Mouse (Mus musculus) neural tube, embryonic 14.5 days (tissue): ENCODE data around the gene Hspa1l. TPM values are rescaled to one million over a fixed set of nuclear protein-coding genes. Genes with fewer than 3 reads are reported as not detected.

Experiments used
- ATAC-seq: fragments of 200-750 bp; cut with Nextera tagmentation; 2 replicates; pipeline ENCODE4 v1.8.0; 2017; ENCODE audit warnings: low read depth, mild to moderate bottlenecking, moderate TSS enrichment, moderate library complexity
- H3K27ac ChIP-seq: fragments of 300-500 bp; sonication (generic); 2 replicates; pipeline ENCODE4 v1.5.1; 2014; ENCODE audit warnings: low read depth, mild to moderate bottlenecking, control low read depth, low read length, moderate library complexity, mixed read lengths
- H3K27me3 ChIP-seq: fragments of 300-500 bp; sonication (generic); 2 replicates; pipeline ENCODE4 v1.6.1; 2014; ENCODE audit warnings: low read length; ENCODE audit not compliant: control insufficient read depth, insufficient read depth
- H3K36me3 ChIP-seq: fragments of 300-500 bp; sonication (generic); 2 replicates; pipeline ENCODE4 v1.6.1; 2014; ENCODE audit warnings: low read length, mixed read lengths; ENCODE audit not compliant: control insufficient read depth, insufficient read depth
- H3K4me1 ChIP-seq: fragments of 300-500 bp; sonication (generic); 2 replicates; pipeline ENCODE4 v1.6.1; 2014; ENCODE audit warnings: low read length; ENCODE audit not compliant: control insufficient read depth, insufficient read depth
- H3K4me2 ChIP-seq: fragments of 300-500 bp; sonication (generic); 2 replicates; pipeline ENCODE4 v1.6.1; 2014; ENCODE audit warnings: mild to moderate bottlenecking, low read depth, low read length, control low read depth
- H3K4me3 ChIP-seq: fragments of 300-500 bp; sonication (generic); 2 replicates; pipeline ENCODE4 v1.5.1; 2014; ENCODE audit warnings: low read depth, low read length, control low read depth, mixed read lengths
- H3K9ac ChIP-seq: fragments of 300-500 bp; sonication (generic); replicated peaks from 2 replicates; pipeline ENCODE4 v1.6.1; 2014; ENCODE audit warnings: low read depth, mild to moderate bottlenecking, control low read depth, low read length, mixed read lengths
- H3K9me3 ChIP-seq: fragments of 300-500 bp; sonication (generic); 2 replicates; pipeline ENCODE4 v1.6.1; 2016; ENCODE audit warnings: low read length; ENCODE audit not compliant: control insufficient read depth
- WGBS: fragments of 180-500 bp; shearing (Covaris S2); extraction: QIAGEN DNeasy Blood & Tissue Kit; methylation state at CpG from one replicate; pipeline ENCODE4 v1.1.7; 2014; 5-methylcytosine and 5-hydroxymethylcytosine counted together
- polyA plus RNA-seq: library from polyadenylated mRNA; unstranded; fragments of >200 nt; fragmentation: Nextera tagmentation; extraction: Ambion mirVana; gene quantifications from 2 replicates; pipeline ENCODE4 v1.2.1, GENCODE M21; 2014

Hspa1l gene
- polyA plus RNA-seq, 1 experiment from 2014 or later: 1.6 TPM

GRCm38 (mm10) chr17:35015296-35015695, 42.8 kb downstream of the Hspa1l start:
- H3K36me3 ChIP-seq: peaks cover 60% of the 10 kb centered on the region
- no peak overlapping the region for H3K9ac ChIP-seq
- no peaks in the 10 kb centered on the region for H3K9me3 ChIP-seq
- no peak overlapping the region for H3K4me2 ChIP-seq
- no peak overlapping the region for H3K4me3 ChIP-seq
- no peaks in the 10 kb centered on the region for H3K4me1 ChIP-seq
- no peaks in the 10 kb centered on the region for H3K27me3 ChIP-seq
- no peak overlapping the region for H3K27ac ChIP-seq
- 95% methylated on average over 16 of the region's 16 CpGs for WGBS
- no peak for ATAC-seq

- Histone ChIP-seq H3K4me3 (no peak within 1 kb of the TSS), H3K36me3 (peaks cover 49% of the 10 kb centered on the region), H3K4me1 (no peaks in the 10 kb centered on the region), H3K4me2 (no peak within 1 kb of the TSS), H3K9me3 (no peaks in the 10 kb centered on the region), H3K27me3 (no peaks in the 10 kb centered on the region), H3K9ac (no peak within 1 kb of the TSS), H3K27ac (no peak within 1 kb of the TSS)
- ATAC-seq: peak; percentile 73; the same call in 1 of the 2 replicates
- 59% methylated on average over 12 of the region's 12 CpGs for whole genome bisulfite sequencing
Measured at GRCm38 (mm10) chr17:35016376-35016775, 43.9 kb downstream of the Hspa1l start, which contains the start of gene Vwa7. TSS of gene Vwa7 (plus strand) at chr17:35016579.

DNA sequence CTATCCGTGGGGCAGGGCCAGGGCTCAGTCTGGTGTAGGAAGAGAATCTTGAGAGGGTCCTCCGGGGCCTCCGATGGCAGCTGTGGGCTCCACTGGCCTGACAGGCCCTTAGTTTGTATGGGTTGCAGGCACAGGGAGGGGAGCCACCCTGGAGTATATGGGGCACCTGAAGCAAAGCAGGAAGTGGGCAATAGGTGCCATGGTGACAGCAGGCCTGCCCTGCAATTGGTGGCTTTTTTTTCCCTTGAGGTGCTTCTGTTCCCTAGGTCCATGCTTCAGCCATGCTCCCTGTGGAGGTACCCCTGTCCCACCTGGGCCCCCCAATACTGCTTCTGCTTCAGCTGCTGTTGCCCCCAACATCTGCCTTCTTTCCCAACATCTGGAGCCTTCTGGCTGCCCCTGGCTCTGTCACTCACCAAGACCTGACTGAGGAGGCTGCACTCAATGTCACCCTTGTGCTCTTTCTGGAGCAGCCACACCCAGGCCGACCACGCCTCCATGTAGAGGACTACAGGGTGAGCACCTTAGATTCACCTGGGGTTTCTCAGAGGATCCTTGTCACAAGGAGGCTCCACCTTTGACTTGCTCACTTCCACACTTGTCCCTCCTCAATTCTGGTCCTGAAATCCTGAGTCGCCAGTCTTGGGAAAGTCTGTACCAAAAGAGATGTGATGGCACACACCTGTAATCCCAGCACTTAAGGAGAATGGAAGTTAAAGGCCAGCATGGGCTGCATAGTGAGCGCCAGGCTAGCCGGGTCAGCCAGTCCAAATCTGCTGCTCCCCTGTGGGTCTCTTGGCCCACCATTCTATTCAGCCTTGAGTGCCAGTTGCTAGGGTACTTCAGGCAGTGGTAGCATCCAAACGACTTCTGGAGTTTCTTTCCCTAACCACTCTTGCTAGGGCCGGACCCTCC, 44.5 kb downstream of the Hspa1l start:
- H3K9me3 ChIP-seq: no peaks in the 10 kb centered on the region
- no peak overlapping the region for H3K4me3 ChIP-seq
- H3K27ac ChIP-seq: no peak overlapping the region
- H3K4me1 ChIP-seq: no peaks in the 10 kb centered on the region
- peaks cover 43% of the 10 kb centered on the region for H3K36me3 ChIP-seq
- H3K4me2 ChIP-seq: no peak overlapping the region
- H3K9ac ChIP-seq: no peak overlapping the region
- no peaks in the 10 kb centered on the region for H3K27me3 ChIP-seq
- 83% methylated on average over 10 of the region's 10 CpGs for WGBS
- no peak for ATAC-seq

- no peak overlapping the region for H3K9ac ChIP-seq
- H3K4me2 ChIP-seq: no peak overlapping the region
- H3K27ac ChIP-seq: no peak overlapping the region
- WGBS: 78% methylated on average over 14 of the region's 14 CpGs
- H3K36me3 ChIP-seq: peaks cover 37% of the 10 kb centered on the region
- no peaks in the 10 kb centered on the region for H3K27me3 ChIP-seq
- H3K4me1 ChIP-seq: no peaks in the 10 kb centered on the region
- no peak for ATAC-seq
- no peaks in the 10 kb centered on the region for H3K9me3 ChIP-seq
- no peak overlapping the region for H3K4me3 ChIP-seq
Measured at GRCm38 (mm10) chr17:35017706-35018030, 45.2 kb downstream of the Hspa1l start.

DNA sequence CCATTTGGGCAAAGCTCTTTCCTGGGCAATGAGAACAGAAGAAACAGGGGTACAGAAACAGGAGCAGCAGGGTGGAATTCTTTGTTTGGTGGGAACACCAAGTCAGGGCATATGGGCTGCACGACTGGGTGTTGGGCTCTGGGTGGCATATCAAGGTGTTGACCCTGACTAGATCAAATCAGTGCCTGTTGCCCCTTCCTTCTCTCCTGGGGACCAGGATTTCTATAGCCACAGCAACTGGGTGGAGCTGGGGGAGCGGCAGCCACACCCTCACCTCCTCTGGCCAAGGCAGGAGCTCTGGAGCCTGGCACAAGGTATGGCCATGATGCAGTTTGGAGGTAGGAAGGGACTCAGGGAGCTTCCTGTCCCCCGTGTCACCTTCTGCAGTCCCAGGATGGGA, 45.7 kb downstream of the Hspa1l start:
- H3K9ac ChIP-seq: no peak overlapping the region
- no peak for ATAC-seq

GRCm38 (mm10) chr17:35019894-35020293, 47.4 kb downstream of the Hspa1l start:
- H3K27me3 ChIP-seq: no peaks in the 10 kb centered on the region
- no peak overlapping the region for H3K9ac ChIP-seq
- H3K9me3 ChIP-seq: no peaks in the 10 kb centered on the region
- no peaks in the 10 kb centered on the region for H3K4me1 ChIP-seq
- no peak for ATAC-seq
- H3K36me3 ChIP-seq: peaks cover 15% of the 10 kb centered on the region
- no peak overlapping the region for H3K4me2 ChIP-seq
- no peak overlapping the region for H3K4me3 ChIP-seq
- 74% methylated on average over 11 of the region's 11 CpGs for WGBS
- H3K27ac ChIP-seq: no peak overlapping the region

More for the DNA sequence above, 45.7 kb downstream of the Hspa1l start:
- Histone ChIP-seq H3K4me1 (no peaks in the 10 kb centered on the region), H3K27me3 (no peaks in the 10 kb centered on the region), H3K4me2 (no peak overlapping the region), H3K36me3 (peaks cover 32% of the 10 kb centered on the region), H3K27ac (no peak overlapping the region), H3K4me3 (no peak overlapping the region), H3K9me3 (no peaks in the 10 kb centered on the region)
- 73% methylated on average over 3 of the region's 3 CpGs for WGBS

GRCm38 (mm10) chr17:35020551-35020950, 48.0 kb downstream of the Hspa1l start:
- no peaks in the 10 kb centered on the region for H3K27me3 ChIP-seq
- no peak overlapping the region for H3K4me3 ChIP-seq
- no peak overlapping the region for H3K4me2 ChIP-seq
- H3K36me3 ChIP-seq: peaks cover 8% of the 10 kb centered on the region
- 86% methylated on average over 8 of the region's 8 CpGs for WGBS
- H3K27ac ChIP-seq: no peak overlapping the region
- no peaks in the 10 kb centered on the region for H3K9me3 ChIP-seq
- H3K4me1 ChIP-seq: no peaks in the 10 kb centered on the region
- no peak overlapping the region for H3K9ac ChIP-seq
- ATAC-seq: no peak

- Histone ChIP-seq H3K27me3 (no peaks in the 10 kb centered on the region), H3K9ac (no peak overlapping the region), H3K4me1 (no peaks in the 10 kb centered on the region), H3K4me2 (no peak overlapping the region), H3K4me3 (no peak overlapping the region), H3K9me3 (no peaks in the 10 kb centered on the region), H3K36me3 (peaks cover 4% of the 10 kb centered on the region; the same call in 1 of the 2 replicates), H3K27ac (no peak overlapping the region)
- peak; percentile 44; the same call in 1 of the 2 replicates for ATAC-seq
- WGBS: 8% methylated on average over 17 of the region's 17 CpGs
Measured at GRCm38 (mm10) chr17:35021163-35021808, 48.8 kb downstream of the Hspa1l start.

GRCm38 (mm10) chr17:35021842-35022477, 49.5 kb downstream of the Hspa1l start:
- Histone ChIP-seq H3K36me3 (no peaks in the 10 kb centered on the region), H3K9me3 (no peaks in the 10 kb centered on the region), H3K9ac (no peak overlapping the region), H3K4me2 (no peak overlapping the region), H3K4me3 (no peak overlapping the region), H3K27me3 (no peaks in the 10 kb centered on the region), H3K27ac (no peak overlapping the region), H3K4me1 (no peaks in the 10 kb centered on the region)
- WGBS: 77% methylated on average over 6 of the region's 6 CpGs
- ATAC-seq: no peak
